Mouse (Mus musculus): ENCODE measurements around the gene Ntrk2. TPM values are rescaled to one million over a fixed set of nuclear protein-coding genes. Genes with fewer than 3 reads are reported as not detected.

The Ntrk2 gene
- 0.16 and 0.27 TPM in 2 replicates for polyA plus RNA-seq (2015; fragmentation: Nextera tagmentation; extraction: Ambion mirVana)

GRCm38 (mm10) chr13:58806397-58806892, at the start of gene Ntrk2:
Gene Ntrk2 (plus strand): TSS chr13:58806569.
- no peak within 1 kb of the TSS for H3K27ac ChIP-seq
- no peaks in the 10 kb centered on the region for H3K4me1 ChIP-seq (replicated peaks)
- WGBS (ENCODE audit: insufficient replicate concordance) = under 1% methylated on average over 47 of the region's 47 CpGs
- ATAC-seq (ENCODE audit: low read depth) = no peak
- H3K36me3 ChIP-seq = no peaks in the 10 kb centered on the region
- H3K27me3 ChIP-seq = peaks cover 50% of the 10 kb centered on the region
- H3K4me2 ChIP-seq = peak within 1 kb of the TSS; percentile 60
- peak within 1 kb of the TSS; percentile 42 for H3K4me3 ChIP-seq (replicated peaks)
- no peak for DNase-seq
- H3K9me3 ChIP-seq (replicated peaks) = peaks cover 3% of the 10 kb centered on the region; the same call in 1 of the 2 replicates
- H3K9ac ChIP-seq = no peak within 1 kb of the TSS

- no peak overlapping the region for H3K4me2 ChIP-seq
- no peaks in the 10 kb centered on the region for H3K4me1 ChIP-seq (replicated peaks)
- H3K4me3 ChIP-seq (replicated peaks) = no peak overlapping the region
- 55% methylated on average over 5 of the region's 5 CpGs for WGBS (ENCODE audit: insufficient replicate concordance)
- no peak for DNase-seq
- H3K9me3 ChIP-seq (replicated peaks) = no peaks in the 10 kb centered on the region
- no peak overlapping the region for H3K27ac ChIP-seq
- no peaks in the 10 kb centered on the region for H3K36me3 ChIP-seq
- no peaks in the 10 kb centered on the region for H3K27me3 ChIP-seq
- no peak overlapping the region for H3K9ac ChIP-seq
- no peak for ATAC-seq (ENCODE audit: low read depth)
Observed at GRCm38 (mm10) chr13:58761003-58761630, 45.3 kb upstream of the Ntrk2 start.

GRCm38 (mm10) chr13:58768258-58768657, 38.1 kb upstream of the Ntrk2 start:
- no peak overlapping the region for H3K4me3 ChIP-seq (replicated peaks)
- no peak overlapping the region for H3K9ac ChIP-seq
- 78% methylated on average over 6 of the region's 6 CpGs for WGBS (ENCODE audit: insufficient replicate concordance)
- H3K27me3 ChIP-seq = no peaks in the 10 kb centered on the region
- ATAC-seq (ENCODE audit: low read depth) = no peak
- no peak overlapping the region for H3K27ac ChIP-seq
- no peaks in the 10 kb centered on the region for H3K4me1 ChIP-seq (replicated peaks)
- no peaks in the 10 kb centered on the region for H3K9me3 ChIP-seq (replicated peaks)
- no peak for DNase-seq
- H3K4me2 ChIP-seq = no peak overlapping the region
- no peaks in the 10 kb centered on the region for H3K36me3 ChIP-seq

GRCm38 (mm10) chr13:58769438-58769837, 36.9 kb upstream of the Ntrk2 start:
- DNase-seq = no peak
- WGBS (ENCODE audit: insufficient replicate concordance) = 44% methylated on average over 2 of the region's 2 CpGs
- Histone ChIP-seq H3K27ac (no peak overlapping the region), H3K27me3 (no peaks in the 10 kb centered on the region), H3K4me1 (replicated peaks) (no peaks in the 10 kb centered on the region), H3K9me3 (replicated peaks) (no peaks in the 10 kb centered on the region), H3K36me3 (no peaks in the 10 kb centered on the region), H3K4me3 (replicated peaks) (no peak overlapping the region), H3K9ac (no peak overlapping the region), H3K4me2 (no peak overlapping the region)
- ATAC-seq (ENCODE audit: low read depth) = no peak

GRCm38 (mm10) chr13:58779261-58779660, 27.1 kb upstream of the Ntrk2 start:
- Histone ChIP-seq H3K4me2 (no peak overlapping the region), H3K9ac (no peak overlapping the region), H3K27ac (no peak overlapping the region), H3K27me3 (no peaks in the 10 kb centered on the region), H3K9me3 (replicated peaks) (no peaks in the 10 kb centered on the region), H3K4me1 (replicated peaks) (no peaks in the 10 kb centered on the region), H3K36me3 (no peaks in the 10 kb centered on the region), H3K4me3 (replicated peaks) (no peak overlapping the region)
- DNase-seq (no peak), ATAC-seq (ENCODE audit: low read depth) (no peak)
- 73% methylated on average over 14 of the region's 14 CpGs for WGBS (ENCODE audit: insufficient replicate concordance)

GRCm38 (mm10) chr13:58786476-58786875, 19.9 kb upstream of the Ntrk2 start:
- Histone ChIP-seq H3K27ac (no peak overlapping the region), H3K9me3 (replicated peaks) (0 out of 2 replicates have a peak, but pooled peaks cover 4% of the 10 kb centered on the region), H3K27me3 (no peaks in the 10 kb centered on the region), H3K36me3 (no peaks in the 10 kb centered on the region), H3K4me1 (replicated peaks) (no peaks in the 10 kb centered on the region), H3K4me2 (no peak overlapping the region), H3K4me3 (replicated peaks) (no peak overlapping the region), H3K9ac (no peak overlapping the region)
- no peak for DNase-seq
- WGBS (ENCODE audit: insufficient replicate concordance) = 13% methylated on average over 3 of the region's 3 CpGs
- ATAC-seq (ENCODE audit: low read depth) = no peak

GRCm38 (mm10) chr13:58790741-58791140, 15.6 kb upstream of the Ntrk2 start:
- ATAC-seq (ENCODE audit: low read depth) = no peak
- WGBS (ENCODE audit: insufficient replicate concordance) = 55% methylated on average over 7 of the region's 7 CpGs

GRCm38 (mm10) chr13:58797386-58797785, 9.0 kb upstream of the Ntrk2 start:
- Histone ChIP-seq H3K9me3 (replicated peaks) (peaks cover 9% of the 10 kb centered on the region; the same call in 1 of the 2 replicates), H3K27me3 (no peaks in the 10 kb centered on the region), H3K4me2 (no peak overlapping the region), H3K36me3 (no peaks in the 10 kb centered on the region), H3K9ac (no peak overlapping the region), H3K27ac (no peak overlapping the region), H3K4me1 (replicated peaks) (no peaks in the 10 kb centered on the region), H3K4me3 (replicated peaks) (no peak overlapping the region)
- no peak for DNase-seq
- WGBS (ENCODE audit: insufficient replicate concordance) = 79% methylated on average over 7 of the region's 7 CpGs
- no peak for ATAC-seq (ENCODE audit: low read depth)

More at GRCm38 (mm10) chr13:58790741-58791140, 15.6 kb upstream of the Ntrk2 start:
- DNase-seq = no peak
- H3K4me1 ChIP-seq (replicated peaks) = no peaks in the 10 kb centered on the region
- H3K9ac ChIP-seq = no peak overlapping the region
- no peak overlapping the region for H3K4me2 ChIP-seq
- no peaks in the 10 kb centered on the region for H3K36me3 ChIP-seq
- no peaks in the 10 kb centered on the region for H3K27me3 ChIP-seq
- no peak overlapping the region for H3K4me3 ChIP-seq (replicated peaks)
- 0 out of 2 replicates have a peak, but pooled peaks cover 4% of the 10 kb centered on the region for H3K9me3 ChIP-seq (replicated peaks)
- no peak overlapping the region for H3K27ac ChIP-seq

- Histone ChIP-seq H3K4me2 (no peak overlapping the region), H3K27me3 (peaks cover 9% of the 10 kb centered on the region), H3K27ac (no peak overlapping the region), H3K9ac (no peak overlapping the region), H3K4me3 (replicated peaks) (no peak overlapping the region), H3K9me3 (replicated peaks) (peaks cover 12% of the 10 kb centered on the region; the same call in 1 of the 2 replicates), H3K4me1 (replicated peaks) (no peaks in the 10 kb centered on the region), H3K36me3 (no peaks in the 10 kb centered on the region)
- ATAC-seq (ENCODE audit: low read depth) (no peak), DNase-seq (no peak)
- WGBS (ENCODE audit: insufficient replicate concordance) = 48% methylated on average over 3 of the region's 3 CpGs
Observed at GRCm38 (mm10) chr13:58801291-58801690, 5.1 kb upstream of the Ntrk2 start.

- DNase-seq = no peak
- WGBS (ENCODE audit: insufficient replicate concordance) = 5% methylated on average over 1 of the region's 1 CpGs
- H3K4me3 ChIP-seq (replicated peaks) = no peak overlapping the region
- peaks cover 35% of the 10 kb centered on the region for H3K27me3 ChIP-seq
- ATAC-seq (ENCODE audit: low read depth) = no peak
- no peak overlapping the region for H3K27ac ChIP-seq
- no peaks in the 10 kb centered on the region for H3K4me1 ChIP-seq (replicated peaks)
- H3K36me3 ChIP-seq = no peaks in the 10 kb centered on the region
- H3K4me2 ChIP-seq = no peak overlapping the region
- no peak overlapping the region for H3K9ac ChIP-seq
- H3K9me3 ChIP-seq (replicated peaks) = peaks cover 3% of the 10 kb centered on the region; the same call in 1 of the 2 replicates
Observed at GRCm38 (mm10) chr13:58803882-58804281, 2.5 kb upstream of the Ntrk2 start.

GRCm38 (mm10) chr13:58805833-58806232, 536 bp upstream of the Ntrk2 start:
- Histone ChIP-seq H3K4me1 (replicated peaks) (no peaks in the 10 kb centered on the region), H3K4me3 (replicated peaks) (no peak overlapping the region), H3K27me3 (peaks cover 50% of the 10 kb centered on the region), H3K9me3 (replicated peaks) (peaks cover 3% of the 10 kb centered on the region; the same call in 1 of the 2 replicates), H3K4me2 (no peak overlapping the region), H3K36me3 (no peaks in the 10 kb centered on the region), H3K9ac (no peak overlapping the region), H3K27ac (no peak overlapping the region)
- no peak for DNase-seq
- 84% methylated on average over 11 of the region's 11 CpGs for WGBS (ENCODE audit: insufficient replicate concordance)
- ATAC-seq (ENCODE audit: low read depth) = no peak

Data from liver, embryonic 13.5 days (tissue).